Mouse (Mus musculus): ENCODE measurements around the gene Slfn8. TPM values are rescaled to one million over a fixed set of nuclear protein-coding genes. Genes with fewer than 3 reads are reported as not detected.

The Slfn8 gene
- polyA plus RNA-seq, 1 experiment from 2014 or later = 0.64 TPM

GRCm38 (mm10) chr11:82952612-82953542, 67.7 kb downstream of the Slfn8 start:
- Histone ChIP-seq H3K36me3 (no peaks in the 10 kb centered on the region), H3K27ac (no peak overlapping the region), H3K9me3 (no peaks in the 10 kb centered on the region), H3K9ac (no peak overlapping the region), H3K4me2 (replicated peaks) (no peak overlapping the region), H3K4me1 (0 out of 2 replicates have a peak, but pooled peaks cover 3% of the 10 kb centered on the region), H3K4me3 (no peak overlapping the region), H3K27me3 (peaks cover 59% of the 10 kb centered on the region)
- ATAC-seq (ENCODE audit: insufficient number of reproducible peaks, insufficient read depth, low FRiP score, low TSS enrichment) = no peak
- WGBS = 61% methylated on average over 9 of the region's 9 CpGs

Small RNAs within 50 kb of the gene (microRNA-seq; reads per million reads assigned to microRNA genes)
- gene Gm27598 = not detected
- not detected for gene Mir7679

Other genes with a start within 250 kb of the Slfn8 start
- gene Lig3, start 239.7 kb downstream of the Slfn8 start, polyA plus RNA-seq (2016; fragmentation: Nextera tagmentation; extraction: Ambion mirVana) = 45.6 and 46.8 TPM in 2 replicates
- 12.7 and 12.8 TPM in 2 replicates for gene Rffl, start 149.6 kb downstream of the Slfn8 start, polyA plus RNA-seq (2016; fragmentation: Nextera tagmentation; extraction: Ambion mirVana)
- 11.0 and 11.3 TPM in 2 replicates for gene Rad51d, start 130.2 kb downstream of the Slfn8 start, polyA plus RNA-seq (2016; fragmentation: Nextera tagmentation; extraction: Ambion mirVana)
- 0.19 and 0.31 TPM in 2 replicates for gene Fndc8, start 128.7 kb downstream of the Slfn8 start, polyA plus RNA-seq (2016; fragmentation: Nextera tagmentation; extraction: Ambion mirVana)
- 39.0 and 42.5 TPM in 2 replicates for gene Nle1, start 112.4 kb downstream of the Slfn8 start, polyA plus RNA-seq (2016; fragmentation: Nextera tagmentation; extraction: Ambion mirVana)
- gene Unc45b, start 110.3 kb downstream of the Slfn8 start, polyA plus RNA-seq (2016; fragmentation: Nextera tagmentation; extraction: Ambion mirVana) = 8.2 and 8.6 TPM in 2 replicates
- gene Slfn5, start 69.5 kb downstream of the Slfn8 start, polyA plus RNA-seq (2016; fragmentation: Nextera tagmentation; extraction: Ambion mirVana) = 1.2 and 1.3 TPM in 2 replicates
- gene Slfn9, start 29.0 kb downstream of the Slfn8 start, polyA plus RNA-seq (2016; fragmentation: Nextera tagmentation; extraction: Ambion mirVana) = 18.1 and 19.2 TPM in 2 replicates
- gene Slfn2, start 44.3 kb upstream of the Slfn8 start, polyA plus RNA-seq (2016; fragmentation: Nextera tagmentation; extraction: Ambion mirVana) = 1.6 and 1.7 TPM in 2 replicates
- gene Slfn1, start 96.0 kb upstream of the Slfn8 start, polyA plus RNA-seq (2016; fragmentation: Nextera tagmentation; extraction: Ambion mirVana) = 0.12 TPM in 1 of 2 replicates, not detected in the other
- gene Slfn4, start 154.4 kb upstream of the Slfn8 start, polyA plus RNA-seq (2016; fragmentation: Nextera tagmentation; extraction: Ambion mirVana) = not detected in 2 replicates
- gene Slfn3, start 170.5 kb upstream of the Slfn8 start, polyA plus RNA-seq (2016; fragmentation: Nextera tagmentation; extraction: Ambion mirVana) = 1.8 and 2.4 TPM in 2 replicates

Data from embryonic facial prominence, embryonic 12.5 days (tissue).